Mouse (Mus musculus): ENCODE measurements around the gene Gm5890.
"Not testable (repeated sequence)": the region's sequence is repeated elsewhere in the genome, so short reads cannot be mapped to it uniquely, and the experiment has no call there.

Gm5890 gene

GRCm38 (mm10) chr7:20262734-20263133 lies at the start of gene Gm5890:
Gm5890 (minus strand) TSS chr7:20262834.
- not testable (repeated sequence) for DNase-seq (ENCODE audit: low spot score)

GRCm38 (mm10) chr7:20233728-20234127 lies 28.9 kb downstream of the Gm5890 start, which contains the start of gene Gm4498:
Gm4498 (minus strand) TSS chr7:20233828.
- not testable (repeated sequence) for DNase-seq (ENCODE audit: low spot score)

Data from ovary, postnatal 10 days (tissue).